Mouse (Mus musculus) limb, embryonic 14.5 days (tissue): ENCODE measurements around the gene Ercc2. TPM values are rescaled to one million over a fixed set of nuclear protein-coding genes. Genes with fewer than 3 reads are reported as not detected.

Experiments used
- ATAC-seq: fragments of 200-750 bp; cut with Nextera tagmentation; 2 replicates; pipeline ENCODE4 v1.8.0; 2017; ENCODE audit warnings: low read depth, moderate number of reproducible peaks, moderate TSS enrichment; ENCODE audit not compliant: low FRiP score
- DNase-seq: peaks from one replicate; pipeline ENCODE4 v3.0.0-alpha.2; 2015; ENCODE audit warnings: low spot score
- H3K27ac ChIP-seq: fragments of 300-500 bp; sonication (generic); replicated peaks from 2 replicates; pipeline ENCODE4 v1.5.1; 2014; ENCODE audit warnings: low read depth, mild to moderate bottlenecking, low read length, moderate library complexity, mixed read lengths
- H3K27me3 ChIP-seq: fragments of 300-500 bp; sonication (generic); 2 replicates; pipeline ENCODE4 v1.6.1; 2014; ENCODE audit warnings: low read length, mixed read lengths; ENCODE audit not compliant: control insufficient read depth, insufficient read depth
- H3K36me3 ChIP-seq: fragments of 300-500 bp; sonication (generic); 2 replicates; pipeline ENCODE4 v1.6.1; 2014; ENCODE audit warnings: mild to moderate bottlenecking, low read length, moderate library complexity, mixed read lengths; ENCODE audit not compliant: control insufficient read depth, insufficient read depth
- H3K4me1 ChIP-seq: fragments of 300-500 bp; sonication (generic); 2 replicates; pipeline ENCODE4 v1.6.1; 2014; ENCODE audit warnings: antibody characterized with exemption, low read length, mixed read lengths; ENCODE audit not compliant: control insufficient read depth, insufficient read depth
- H3K4me2 ChIP-seq: fragments of 300-500 bp; sonication (generic); replicated peaks from 2 replicates; pipeline ENCODE4 v1.6.1; 2014; ENCODE audit warnings: low read depth, mild to moderate bottlenecking, low read length, moderate library complexity; ENCODE audit not compliant: severe bottlenecking
- H3K4me3 ChIP-seq: fragments of 300-500 bp; sonication (generic); replicated peaks from 2 replicates; pipeline ENCODE4 v1.5.1; 2014; ENCODE audit warnings: low read length
- H3K9ac ChIP-seq: fragments of 300-500 bp; sonication (generic); 2 replicates; pipeline ENCODE4 v1.6.1; 2014; ENCODE audit warnings: mild to moderate bottlenecking, low read depth, low read length, moderate library complexity; ENCODE audit not compliant: severe bottlenecking
- H3K9me3 ChIP-seq: fragments of 300-500 bp; sonication (generic); 2 replicates; pipeline ENCODE4 v1.6.1; 2016; ENCODE audit warnings: low read length; ENCODE audit not compliant: control insufficient read depth
- POLR2A ChIP-seq: fragments of 200-500 bp; IDR thresholded peaks from 2 replicates; pipeline ENCODE4 v1.8.0; 2012; ENCODE audit warnings: inconsistent platforms, mild to moderate bottlenecking, moderate library complexity, borderline replicate concordance; ENCODE audit not compliant: insufficient read depth, insufficient read length; ENCODE audit errors: extremely low read depth
- WGBS: fragments of 180-500 bp; shearing (Covaris S2); extraction: QIAGEN DNeasy Blood & Tissue Kit; methylation state at CpG from one replicate; pipeline ENCODE4 v1.1.7; 2014; 5-methylcytosine and 5-hydroxymethylcytosine counted together
- polyA plus RNA-seq, 2 experiments: library from polyadenylated mRNA; depleted of rRNA in 1 of 2; stranded (reverse) in 1 of 2; unstranded in 1 of 2; fragments of >200 nt; fragmentation: Nextera tagmentation in 1 of 2; extraction: Ambion mirVana in 1 of 2; gene quantifications; 2 replicates each; pipeline versions ENCODE4 v1.2.1 to v1.2.3; 2012 to 2014

The Ercc2 gene
- polyA plus RNA-seq, 2 experiments = 11.3 to 58.1 TPM

DNA sequence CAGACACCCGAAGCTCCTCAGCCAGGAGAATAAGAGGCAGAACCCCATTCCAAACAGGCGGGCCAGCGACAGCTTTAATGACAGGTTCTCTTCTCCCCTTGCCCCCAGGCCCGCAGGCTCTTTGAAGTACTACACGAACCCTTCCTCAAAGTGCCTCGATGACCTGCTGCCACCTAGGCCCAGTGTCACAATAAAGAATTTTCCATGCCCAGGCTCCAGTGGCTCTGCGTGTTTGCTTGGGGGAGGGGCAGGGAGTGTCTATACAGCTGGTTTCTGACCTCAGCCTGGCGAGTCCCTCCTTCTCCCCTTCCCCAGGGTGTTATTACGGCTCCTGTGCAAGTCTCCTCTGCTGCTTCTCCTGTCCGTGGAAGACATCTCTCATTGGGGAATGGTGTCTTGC, 25.5 kb upstream of the Ercc2 start:
- Histone ChIP-seq H3K9ac (no peak overlapping the region), H3K9me3 (no peaks in the 10 kb centered on the region), H3K27me3 (no peaks in the 10 kb centered on the region), H3K4me2 (no peak overlapping the region), H3K4me3 (no peak overlapping the region), H3K4me1 (peaks cover 7% of the 10 kb centered on the region; the same call in 1 of the 2 replicates), H3K27ac (no peak overlapping the region), H3K36me3 (peaks cover 57% of the 10 kb centered on the region)
- 66% methylated on average over 10 of the region's 10 CpGs for WGBS
- TF ChIP-seq POLR2A = no peak
- DNase-seq (no peak), ATAC-seq (no peak)

DNA sequence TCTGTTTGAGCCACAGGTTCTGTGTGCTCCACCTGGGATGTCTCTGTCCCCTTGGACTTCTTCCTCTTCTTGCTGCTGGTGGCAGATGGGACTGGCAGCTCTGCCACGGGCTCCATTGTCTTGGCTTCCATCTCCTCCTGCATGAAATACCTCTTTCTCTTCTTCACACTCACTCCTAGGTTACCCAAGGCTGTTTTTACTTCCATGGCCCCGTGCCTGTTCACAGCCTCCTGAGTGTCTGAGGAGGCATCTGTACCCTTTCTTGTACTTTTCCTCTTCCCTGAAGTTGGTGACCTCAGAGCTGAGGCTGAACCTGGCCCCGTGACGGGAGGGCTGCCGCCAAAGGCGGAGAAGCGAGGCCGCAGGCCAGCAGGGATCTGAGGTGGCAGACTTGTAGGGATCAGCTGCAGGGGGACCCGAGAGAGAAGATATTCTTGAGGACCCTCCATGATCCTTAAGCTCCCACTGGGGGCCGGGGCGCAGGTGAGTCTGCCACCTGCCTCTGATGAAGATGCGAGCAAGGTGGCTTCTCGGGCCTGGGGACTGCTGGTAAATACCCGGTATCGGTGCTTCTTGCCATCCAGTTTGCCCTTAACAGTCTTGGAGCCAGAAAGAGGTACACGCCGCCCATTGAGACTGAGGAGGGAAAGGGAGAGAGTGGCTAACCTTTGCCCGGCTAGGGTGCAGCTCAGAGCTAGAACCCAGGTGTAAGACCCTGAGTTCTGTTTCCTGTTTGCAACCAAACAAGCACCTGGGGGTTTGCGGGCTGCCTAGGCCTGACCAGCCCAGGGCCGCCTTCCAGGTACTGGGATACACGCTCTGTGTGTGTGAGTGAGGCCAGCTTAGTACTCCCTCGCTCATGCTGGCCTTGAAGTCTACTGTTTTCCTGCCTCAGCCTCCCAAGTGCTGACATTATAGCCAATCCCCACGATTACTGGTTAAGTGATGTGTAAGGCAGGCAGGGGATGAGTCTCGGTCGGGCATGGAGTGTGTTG, 24.1 kb upstream of the Ercc2 start:
- Histone ChIP-seq H3K4me3 (peak overlapping the region; percentile 66), H3K27ac (no peak overlapping the region), H3K9ac (peak overlapping the region; percentile 66), H3K36me3 (peaks cover 48% of the 10 kb centered on the region), H3K9me3 (no peaks in the 10 kb centered on the region), H3K4me1 (peaks cover 12% of the 10 kb centered on the region), H3K4me2 (peak overlapping the region; percentile 97), H3K27me3 (no peaks in the 10 kb centered on the region)
- DNase-seq (no peak), ATAC-seq (no peak)
- no peak for TF ChIP-seq POLR2A
- WGBS = 91% methylated on average over 25 of the region's 25 CpGs

DNA sequence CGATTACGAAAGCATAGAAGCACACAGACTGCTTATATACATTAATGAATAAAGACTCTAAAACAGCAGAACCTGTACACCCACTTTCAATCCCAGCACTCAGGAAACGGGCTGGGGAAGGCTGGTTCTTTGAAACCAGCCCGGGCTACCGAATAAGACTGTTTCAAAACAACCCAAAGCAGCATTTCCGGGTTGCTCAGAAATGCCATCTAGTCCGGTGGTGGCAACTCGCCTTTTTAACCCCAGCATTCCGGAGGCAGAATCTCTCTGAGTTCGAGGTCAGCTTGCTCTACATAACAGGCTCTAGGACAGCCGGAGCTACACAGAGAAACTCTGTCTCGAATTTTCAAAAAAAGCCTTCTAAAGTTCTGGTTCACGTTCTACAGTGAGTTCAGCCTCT, 23.2 kb upstream of the Ercc2 start:
- DNase-seq (no peak), ATAC-seq (no peak)
- no peak for TF ChIP-seq POLR2A
- Histone ChIP-seq H3K9ac (peak overlapping the region; percentile 66), H3K4me1 (peaks cover 12% of the 10 kb centered on the region), H3K9me3 (no peaks in the 10 kb centered on the region), H3K27ac (no peak overlapping the region), H3K4me2 (peak overlapping the region; percentile 97), H3K4me3 (peak overlapping the region; percentile 66), H3K27me3 (no peaks in the 10 kb centered on the region), H3K36me3 (peaks cover 38% of the 10 kb centered on the region)
- 18% methylated on average over 13 of the region's 13 CpGs for WGBS

DNA sequence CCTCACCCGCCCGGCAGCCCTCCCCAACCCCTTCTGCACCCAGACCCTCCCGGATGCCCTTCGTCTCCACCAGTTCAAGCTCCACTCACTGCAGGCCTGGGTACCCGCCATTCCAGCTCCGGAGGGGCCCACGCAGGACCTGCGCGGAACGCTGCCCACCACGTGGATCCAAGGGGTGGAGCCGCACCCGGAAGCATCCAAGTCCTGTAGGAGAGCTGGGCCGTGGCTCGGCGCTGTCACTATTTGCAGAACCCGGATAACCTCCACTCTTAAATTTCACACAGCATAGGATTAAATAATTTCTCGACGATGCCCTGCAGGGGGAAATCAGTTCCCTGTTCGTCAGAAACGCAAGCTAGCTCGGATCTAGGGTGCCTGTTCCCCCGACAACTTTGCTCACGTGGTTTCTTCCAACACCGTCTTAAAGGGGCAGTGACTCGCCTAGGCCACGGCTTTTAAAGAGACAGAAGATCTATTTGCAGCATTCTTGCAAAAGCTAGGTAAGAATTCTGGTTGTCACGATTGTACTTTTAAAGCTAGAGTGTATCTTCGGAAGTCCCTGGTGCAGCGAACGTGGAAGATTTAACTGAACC, 22.4 kb upstream of the Ercc2 start, which contains the start of the genes Cd3eap and Ppp1r13l:
Gene Cd3eap (minus strand): TSS at position 185 of the 593 bp plus-strand sequence.
Gene Ppp1r13l (plus strand): TSS at position 451 of the 593 bp plus-strand sequence.
- Histone ChIP-seq H3K4me3 (peak within 1 kb of the TSS; percentile 66), H3K9ac (peak within 1 kb of the TSS; percentile 66), H3K4me2 (peak within 1 kb of the TSS; percentile 97), H3K4me1 (peaks cover 12% of the 10 kb centered on the region), H3K9me3 (no peaks in the 10 kb centered on the region), H3K27ac (peak within 1 kb of the TSS; percentile 40), H3K36me3 (peaks cover 33% of the 10 kb centered on the region), H3K27me3 (no peaks in the 10 kb centered on the region)
- peak; percentile 80 for ATAC-seq
- 0 out of 2 replicates have a peak, but pooled peaks have one; percentile 60 for TF ChIP-seq POLR2A
- peak; percentile 82 for DNase-seq
- under 1% methylated on average over 31 of the region's 31 CpGs for WGBS
